Mouse (Mus musculus): Measurements from ENCODE around the gene Rasgef1b.

The Rasgef1b gene

DNA sequence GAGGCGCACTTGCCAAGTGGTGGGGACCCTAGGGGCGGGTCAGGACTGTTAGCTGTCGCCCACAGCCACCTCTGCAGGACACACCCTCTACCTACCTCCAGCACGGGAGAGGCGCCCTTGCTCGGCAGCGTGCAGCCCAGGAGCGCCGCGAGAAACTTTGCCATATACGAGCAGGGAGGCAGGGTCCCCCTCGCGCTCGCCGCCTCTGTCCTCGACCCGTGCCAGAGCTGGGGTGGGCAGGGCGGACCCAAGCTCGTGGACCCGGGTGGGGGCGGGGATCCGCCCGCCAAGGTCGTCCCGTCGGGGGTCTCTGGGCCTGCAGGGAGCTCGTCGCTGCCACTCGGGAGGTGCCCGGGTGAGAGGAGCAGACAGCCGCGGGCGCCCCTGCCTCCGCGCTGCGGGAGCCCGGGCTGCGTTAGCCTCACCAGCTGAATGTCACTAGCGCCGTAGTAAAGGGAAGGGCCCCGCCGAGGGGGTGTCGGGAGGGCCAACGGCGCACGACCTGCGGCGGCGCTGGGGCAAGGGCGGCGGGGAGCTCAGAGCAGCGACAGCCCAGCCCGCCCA lies at the start of gene Rasgef1b:
TSS of gene Rasgef1b (minus strand) at position 417 of the 564 bp plus-strand sequence.
- no peak for DNase-seq (ENCODE audit: low spot score in 2 of 2)

DNA sequence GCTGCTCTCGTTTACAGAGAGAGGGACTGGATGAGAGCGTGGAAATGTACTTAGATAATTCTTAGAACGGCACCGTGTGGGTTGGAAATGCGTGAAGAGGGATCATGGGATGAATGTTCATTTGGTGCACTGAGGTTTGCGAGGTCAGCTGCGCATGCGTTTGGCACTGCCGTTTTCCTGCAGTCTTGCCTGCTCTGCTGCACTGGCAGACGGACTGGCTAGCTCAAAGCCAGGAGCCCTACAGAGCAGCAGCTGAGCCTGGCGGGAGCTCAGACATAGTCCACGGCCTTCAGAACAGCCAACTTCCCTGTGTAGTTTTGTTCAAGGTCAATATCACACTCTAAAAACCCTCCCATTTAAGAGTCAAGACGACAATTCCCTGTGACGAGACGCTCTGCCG lies 46.5 kb upstream of the Rasgef1b start:
- no peak for DNase-seq (ENCODE audit: low spot score in 2 of 2)

DNA sequence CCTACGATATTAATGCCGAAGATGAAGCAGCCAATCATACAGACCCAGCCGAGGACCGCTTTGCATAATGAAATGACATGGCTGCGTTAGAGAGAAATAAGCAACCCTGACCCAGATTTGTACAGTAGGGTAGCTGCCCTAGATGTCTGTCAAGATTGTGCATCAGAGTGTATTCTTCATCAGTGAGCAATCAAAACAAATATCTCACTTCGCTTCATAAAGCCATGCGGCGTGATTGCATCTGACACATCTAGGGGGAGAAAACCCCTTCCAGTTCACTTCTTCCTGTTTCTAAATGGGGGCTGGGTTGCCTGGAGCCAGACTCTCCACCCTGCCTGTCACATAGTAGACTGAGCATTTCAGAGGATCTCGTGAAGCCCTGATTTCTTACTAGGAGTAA lies 44.4 kb upstream of the Rasgef1b start:
- no peak for DNase-seq (ENCODE audit: low spot score in 2 of 2)

DNA sequence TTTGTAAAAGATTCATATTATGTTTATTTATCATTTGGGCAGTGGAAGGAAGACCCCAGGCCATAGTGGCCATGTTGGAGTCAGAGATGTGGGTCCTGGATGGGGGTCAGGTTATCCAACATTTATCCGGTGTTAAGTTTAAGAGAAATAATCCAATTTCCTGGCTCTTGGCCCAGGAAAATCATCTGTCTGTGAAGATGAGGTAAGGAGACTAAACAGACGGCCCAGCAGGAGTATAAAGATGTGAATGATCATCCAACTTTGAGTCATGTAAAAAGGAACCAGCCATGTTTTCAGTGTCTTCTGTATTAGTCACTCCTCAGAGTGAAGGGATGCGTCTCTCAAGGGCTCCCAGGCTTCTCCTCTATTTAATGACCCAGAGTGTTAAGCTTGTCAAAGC lies 35.4 kb upstream of the Rasgef1b start:
- no peak for DNase-seq (ENCODE audit: low spot score in 2 of 2)

DNA sequence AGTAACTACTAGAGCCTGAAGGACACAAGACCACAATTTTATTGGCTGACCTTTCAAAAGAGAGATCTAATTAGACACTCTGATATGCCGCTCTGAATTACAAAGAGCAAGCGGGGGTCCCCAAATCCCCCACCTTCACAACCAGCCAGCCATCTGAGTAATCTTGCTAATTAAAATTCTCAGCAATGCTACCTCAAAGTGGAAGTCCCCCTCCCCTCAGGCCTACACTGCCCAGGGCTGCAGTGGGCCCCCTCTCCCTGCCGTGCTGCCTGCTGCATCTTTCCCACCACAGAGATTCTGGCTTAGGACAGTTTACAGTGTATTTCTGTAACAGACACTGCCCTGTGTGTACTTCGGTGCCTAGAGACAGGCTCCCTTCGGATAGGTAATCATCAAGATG lies 30.0 kb upstream of the Rasgef1b start:
- DNase-seq (ENCODE audit: low spot score in 2 of 2), result no peak

DNA sequence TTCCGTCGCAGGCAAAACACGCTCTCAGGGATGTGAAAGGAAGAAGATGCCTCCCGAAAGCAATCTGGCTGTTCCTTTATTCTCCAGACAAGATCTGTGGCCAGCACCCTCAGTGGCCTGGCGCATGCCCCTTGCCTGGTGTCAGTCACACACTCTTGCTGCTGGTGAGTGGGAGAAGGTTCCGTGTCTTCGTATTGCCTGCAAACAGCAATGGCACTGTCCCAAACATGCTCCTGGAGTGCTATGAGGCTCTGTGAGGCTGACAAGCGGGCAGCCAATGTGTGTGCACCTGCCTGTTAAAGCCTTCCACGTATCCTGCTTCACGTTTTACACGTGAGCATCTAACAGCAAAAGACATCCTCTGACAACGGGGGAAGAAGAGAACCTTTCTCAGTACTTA lies 25.0 kb upstream of the Rasgef1b start:
- no peak for DNase-seq (ENCODE audit: low spot score in 2 of 2)

DNA sequence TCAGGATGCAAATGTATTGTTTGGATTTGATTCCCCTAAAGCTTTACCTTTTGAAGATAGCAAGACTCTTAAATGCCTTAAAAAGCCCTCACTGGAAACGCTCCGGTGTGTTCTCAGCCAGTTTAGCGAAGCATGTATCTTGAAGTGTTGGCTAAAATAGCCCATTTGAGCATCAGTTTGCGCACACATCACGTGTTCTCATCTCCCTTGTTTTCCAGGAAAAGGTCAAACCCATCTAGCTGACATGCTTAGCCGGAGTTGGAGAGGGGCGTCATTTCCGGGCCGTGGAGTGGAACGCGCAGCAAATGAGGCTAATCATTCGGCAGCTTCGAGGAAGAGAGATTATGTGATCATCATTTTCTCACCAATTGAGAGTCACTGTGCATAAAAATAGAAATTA lies 24.5 kb upstream of the Rasgef1b start:
- DNase-seq (ENCODE audit: low spot score in 2 of 2), result no peak

DNA sequence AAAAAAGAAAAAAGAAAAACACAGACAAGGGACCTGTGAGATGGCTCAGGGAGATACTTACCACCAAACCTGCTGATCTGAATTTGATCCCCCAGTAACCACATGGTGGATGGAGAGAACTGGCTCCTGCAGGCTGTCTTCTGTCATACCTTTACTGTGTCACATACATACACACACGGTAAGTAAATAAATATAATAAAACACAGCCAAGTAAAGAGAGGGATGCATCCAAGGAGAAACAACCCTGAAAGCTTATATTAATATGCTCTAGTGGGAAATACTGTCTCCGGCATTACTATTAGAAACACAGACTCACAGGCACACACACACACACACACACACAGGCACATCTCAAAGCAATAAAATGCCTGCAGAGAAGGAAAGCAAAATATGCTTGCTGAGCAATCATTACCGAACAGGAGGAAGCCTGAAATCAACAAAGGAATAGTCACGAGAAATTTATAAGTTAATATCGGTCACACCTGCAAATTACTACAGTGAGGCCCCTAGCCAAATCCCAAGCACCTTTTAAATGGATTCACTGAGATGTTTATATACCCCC lies 23.9 kb upstream of the Rasgef1b start:
- no peak for DNase-seq (ENCODE audit: low spot score in 2 of 2)

DNA sequence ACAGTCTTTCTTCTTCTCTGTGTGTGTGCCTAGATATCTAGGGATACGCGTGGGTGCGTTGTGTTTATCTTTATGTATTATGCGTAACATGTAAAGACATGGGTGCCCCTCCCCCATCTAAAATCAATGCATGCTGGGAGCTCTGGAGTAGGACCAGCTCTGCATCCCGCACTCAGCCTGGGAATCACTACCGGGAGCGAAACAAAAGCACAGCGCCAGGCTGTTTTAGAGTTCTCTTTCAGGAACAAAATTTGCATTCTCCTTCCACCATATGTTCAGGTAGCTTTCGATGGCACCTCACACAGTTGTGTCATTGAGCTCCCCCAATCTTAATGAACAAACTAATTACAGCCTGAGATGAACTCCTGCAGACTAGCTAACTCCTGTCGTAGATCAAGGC lies 19.6 kb upstream of the Rasgef1b start:
- DNase-seq (ENCODE audit: low spot score in 2 of 2), result no peak

DNA sequence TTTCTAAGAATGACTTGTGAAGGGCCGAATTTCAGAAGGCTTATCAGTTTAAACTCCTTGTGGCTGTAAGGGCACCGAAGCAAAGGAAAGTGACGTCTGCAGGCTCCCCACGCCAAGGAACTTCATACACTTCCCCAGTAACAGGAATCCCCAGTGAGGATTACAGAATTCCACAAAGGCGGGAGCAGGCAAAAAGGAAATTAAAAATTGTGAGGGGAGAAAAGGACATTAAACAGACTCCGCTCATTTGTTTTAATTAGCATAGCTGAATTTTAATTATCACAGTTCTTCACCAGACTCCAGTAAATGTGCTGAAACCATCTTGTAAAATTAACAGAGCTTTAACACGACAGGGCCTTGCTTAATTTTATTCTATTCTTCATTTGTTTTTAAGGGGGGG lies 17.2 kb upstream of the Rasgef1b start:
- no peak for DNase-seq (ENCODE audit: low spot score in 2 of 2)

DNA sequence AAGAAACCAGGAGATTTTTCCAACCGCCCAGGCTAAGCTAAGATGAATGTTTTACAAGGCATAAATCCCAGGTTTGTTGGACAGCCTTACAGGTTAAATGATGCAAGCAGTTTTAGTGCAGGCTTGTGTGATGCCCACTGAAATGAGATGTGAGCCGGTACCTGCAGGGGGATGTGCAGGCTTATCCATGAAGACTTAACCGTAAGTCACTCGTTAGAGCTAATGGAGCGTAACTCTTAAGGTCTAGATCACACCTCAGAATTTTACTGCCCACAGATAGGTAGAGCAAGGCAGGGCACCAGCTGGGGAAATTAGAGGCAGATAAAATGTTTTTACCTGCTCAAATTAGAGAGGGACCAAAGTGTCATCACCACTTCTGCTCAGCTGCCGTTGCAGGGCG lies 14.0 kb upstream of the Rasgef1b start:
- DNase-seq (ENCODE audit: low spot score in 2 of 2), result no peak

DNA sequence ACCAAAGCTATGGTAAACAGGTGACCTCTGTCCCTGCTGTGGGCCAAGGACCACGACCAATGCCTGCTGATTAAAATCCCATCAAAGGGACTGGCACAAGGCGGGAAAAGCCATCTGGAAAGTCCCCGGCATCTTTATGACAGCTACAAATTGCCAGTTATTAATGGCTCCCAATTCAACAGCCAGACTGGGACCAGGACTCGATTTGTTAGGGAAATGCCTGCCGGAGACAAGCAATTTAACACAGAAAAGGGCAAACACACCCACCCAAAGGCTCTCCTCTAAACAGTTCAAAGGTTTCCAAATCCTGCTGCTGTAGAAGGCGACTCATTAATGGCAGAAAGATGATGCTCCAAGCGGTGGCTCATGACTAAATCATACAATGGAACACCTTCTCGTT lies 13.2 kb upstream of the Rasgef1b start:
- DNase-seq (ENCODE audit: low spot score in 2 of 2), result no peak

DNA sequence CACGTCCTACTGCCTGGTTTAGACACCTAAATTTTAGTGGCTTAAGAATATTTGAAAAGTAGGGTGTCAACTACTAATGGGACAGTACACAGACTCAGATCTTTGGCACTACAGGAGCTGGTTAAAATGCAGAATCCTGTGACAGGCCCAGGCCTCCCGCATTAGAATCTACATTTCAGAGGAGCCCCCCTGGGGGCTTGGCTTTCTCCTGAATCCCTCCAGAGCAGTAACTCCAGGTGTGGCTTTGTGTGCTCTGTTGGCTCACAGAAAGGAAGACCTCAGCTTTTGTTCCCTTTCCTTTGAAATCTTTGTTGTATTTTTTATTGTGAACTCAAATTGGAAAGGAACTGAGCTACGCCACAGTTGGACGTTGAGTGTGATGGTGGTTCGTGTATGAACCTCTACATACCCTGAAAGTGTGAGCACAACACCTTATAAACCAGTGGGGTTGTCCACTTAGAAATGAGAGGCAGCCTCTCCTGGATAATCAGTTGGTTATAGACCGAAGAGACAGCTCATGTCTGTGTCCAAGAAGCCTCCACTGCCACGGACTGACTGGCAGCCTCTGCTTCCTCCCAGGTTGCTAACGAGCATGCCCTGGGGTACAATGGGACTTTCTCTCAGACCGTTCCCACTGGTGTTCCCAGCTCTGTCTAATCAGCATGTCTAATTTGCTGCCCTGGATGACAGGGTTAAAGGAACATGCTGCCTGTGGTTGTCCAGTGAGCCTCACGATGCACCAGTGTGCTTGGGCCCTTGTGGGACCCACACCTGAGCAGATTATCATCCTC lies 9.3 kb upstream of the Rasgef1b start:
- no peak for DNase-seq (ENCODE audit: low spot score in 2 of 2)

DNA sequence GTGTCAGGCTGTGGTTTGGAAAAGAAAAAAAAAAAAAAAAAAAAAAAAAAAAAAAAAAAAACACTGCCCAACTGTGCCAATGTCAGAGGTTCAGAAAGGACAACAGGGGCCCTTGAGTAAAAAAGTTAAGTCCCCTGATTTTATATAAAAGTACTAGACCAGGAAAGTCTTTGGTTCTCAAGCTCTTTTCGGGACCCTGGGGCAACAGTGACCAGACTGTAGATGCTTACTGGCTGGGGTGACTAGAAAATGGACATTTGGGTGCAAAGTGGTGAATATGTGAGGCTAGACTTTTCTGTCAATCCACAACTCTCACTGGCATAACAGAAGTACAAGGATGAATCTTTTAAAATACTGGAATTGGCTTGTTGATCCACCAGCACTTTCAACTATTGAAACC lies 1.1 kb upstream of the Rasgef1b start:
- no peak for DNase-seq (ENCODE audit: low spot score in 2 of 2)

DNA sequence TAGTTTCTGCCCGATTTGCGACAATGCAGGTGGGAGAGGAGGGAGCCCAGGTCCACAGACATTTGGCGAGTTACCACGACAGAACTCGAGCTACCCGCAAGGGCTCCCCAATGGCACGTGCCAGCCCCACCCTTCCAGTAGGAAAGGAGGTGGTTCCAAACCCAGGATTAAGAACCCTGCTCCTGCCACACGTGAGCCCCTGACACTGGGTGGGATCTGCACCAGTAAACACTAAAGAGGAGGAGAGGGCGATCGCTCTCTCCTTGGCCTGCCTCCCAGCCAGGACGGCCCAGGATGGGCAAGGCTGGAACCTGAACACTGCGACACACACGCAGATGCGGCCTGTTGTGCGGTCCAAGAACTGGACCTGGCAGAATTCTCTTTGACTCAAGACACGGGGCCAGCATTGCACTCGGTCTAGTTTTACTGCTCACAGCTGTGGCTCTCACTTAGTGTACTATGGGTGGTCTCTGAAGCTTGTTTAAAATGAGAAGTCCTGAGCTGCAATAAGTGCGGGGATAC lies 557 bp upstream of the Rasgef1b start:
- DNase-seq (ENCODE audit: low spot score in 2 of 2), result no peak

DNA sequence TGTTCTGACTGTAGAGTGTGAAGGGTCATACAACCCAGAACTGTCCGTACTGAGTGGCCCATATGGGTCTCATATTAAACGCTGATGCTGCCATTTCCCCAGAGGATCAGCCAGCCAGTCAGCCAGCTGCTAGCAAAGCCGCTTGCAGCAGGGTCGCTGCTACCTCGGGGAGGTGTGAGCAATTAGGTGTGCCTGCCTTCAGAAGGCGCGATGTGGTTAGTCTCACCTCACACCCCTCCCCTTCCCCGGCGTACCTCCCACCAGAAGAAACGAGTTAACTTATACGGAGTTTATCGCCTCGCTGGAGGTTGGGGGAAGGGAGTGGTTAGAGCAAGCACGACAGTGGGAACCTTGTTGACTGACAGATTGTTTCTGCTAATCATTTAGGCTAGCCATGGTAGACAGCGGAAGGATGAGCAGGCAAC lies 826 bp downstream of the Rasgef1b start:
- no peak for DNase-seq (ENCODE audit: low spot score in 2 of 2)

DNA sequence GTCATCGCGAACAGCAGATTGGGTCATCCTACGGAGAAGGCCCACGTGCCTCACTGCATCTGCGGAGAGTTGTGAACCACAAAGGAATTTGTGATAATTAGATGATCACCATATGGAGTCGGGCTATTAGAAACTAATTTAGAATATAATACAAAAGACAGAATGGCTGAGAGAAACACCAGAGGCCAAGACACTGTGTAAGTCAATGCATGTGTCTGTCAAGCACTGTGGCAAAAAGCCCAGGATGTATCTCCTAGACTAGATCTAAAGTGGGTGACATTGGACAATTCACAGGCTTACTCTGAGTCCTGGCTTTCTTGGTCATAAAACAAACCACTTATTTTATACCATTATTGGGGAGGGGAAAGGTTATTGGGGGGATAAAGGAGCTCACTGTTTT lies 4.9 kb downstream of the Rasgef1b start:
- no peak for DNase-seq (ENCODE audit: low spot score in 2 of 2)

DNA sequence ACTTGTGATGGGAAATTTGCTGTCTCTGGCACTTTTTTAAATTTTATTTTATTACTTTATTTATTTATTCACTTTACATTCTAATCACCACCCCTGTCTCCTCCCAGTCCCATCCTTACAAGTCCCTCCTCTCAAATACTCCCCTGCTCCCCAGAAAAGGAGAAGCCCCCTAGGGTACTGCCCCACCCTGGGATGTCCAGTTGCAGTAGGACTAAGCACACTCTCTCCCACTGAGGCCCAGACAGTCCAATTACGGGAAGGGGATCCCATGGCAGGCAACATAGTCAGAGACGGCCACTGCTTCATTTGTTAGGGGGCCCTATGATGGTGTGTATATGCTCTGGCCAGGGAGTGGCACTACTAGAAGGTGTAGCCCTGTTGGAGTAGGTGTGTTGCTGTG lies 6.6 kb downstream of the Rasgef1b start:
- DNase-seq (ENCODE audit: low spot score in 2 of 2), result no peak

DNA sequence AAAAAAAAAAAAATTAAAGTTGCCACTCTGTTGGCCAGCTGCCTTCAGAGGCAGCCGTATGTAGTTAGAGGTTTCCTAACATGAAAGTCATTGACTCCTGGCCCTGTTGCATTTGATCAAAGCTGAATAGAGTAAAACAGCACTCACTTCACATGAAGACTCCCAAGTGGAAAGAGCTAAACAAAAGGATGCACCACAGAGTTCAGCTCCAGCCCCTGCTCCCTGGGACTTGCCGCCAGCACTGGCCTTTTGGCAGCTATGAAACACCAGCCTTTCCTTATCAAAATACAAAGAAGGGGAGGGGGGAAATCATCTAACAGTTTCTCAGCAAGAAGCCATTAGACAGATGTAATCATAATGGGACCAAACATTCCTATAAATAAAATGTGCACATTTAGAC lies 8.3 kb downstream of the Rasgef1b start:
- no peak for DNase-seq (ENCODE audit: low spot score in 2 of 2)

DNA sequence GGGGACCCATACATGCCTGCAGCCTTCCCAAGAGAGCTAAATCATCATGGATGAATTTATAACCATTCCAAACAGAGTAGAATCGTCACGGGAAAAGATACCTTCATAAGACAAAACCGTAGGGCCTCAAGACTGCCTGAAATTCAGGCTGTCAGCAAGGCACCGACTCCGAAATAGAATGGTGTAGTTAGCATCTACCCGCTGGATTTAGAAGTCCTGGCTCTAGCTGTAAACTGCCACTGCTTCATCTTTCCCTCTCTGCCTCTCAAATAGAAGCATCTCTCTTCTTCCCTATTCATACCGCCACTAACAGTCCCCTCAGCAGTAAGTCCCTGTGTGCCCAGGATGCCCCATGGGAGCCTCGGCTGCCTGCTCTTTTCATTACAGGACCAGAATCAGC lies 10.9 kb downstream of the Rasgef1b start:
- no peak for DNase-seq (ENCODE audit: low spot score in 2 of 2)

DNA sequence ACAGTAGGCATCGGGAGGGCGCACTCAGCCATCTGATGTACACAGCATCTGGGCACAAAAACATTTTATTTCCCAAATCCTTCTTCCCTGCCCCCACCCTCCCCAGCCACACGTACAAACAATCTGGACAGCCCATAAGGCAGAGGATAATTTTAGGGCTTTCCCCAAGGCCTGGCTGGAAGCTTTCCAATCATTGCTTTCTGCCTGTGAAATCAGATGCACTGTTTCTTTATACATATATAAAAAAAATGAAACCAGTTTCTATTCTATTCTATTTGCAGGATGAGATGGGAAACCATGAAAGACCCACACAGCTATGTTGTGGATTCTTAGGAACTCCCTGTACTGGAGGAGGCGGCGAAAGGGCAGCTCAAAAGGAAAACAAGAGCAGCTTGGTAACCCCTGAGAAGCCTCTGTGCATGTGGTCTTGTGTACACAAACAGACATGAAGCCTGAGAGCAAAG lies 13.6 kb downstream of the Rasgef1b start:
- no peak for DNase-seq (ENCODE audit: low spot score in 2 of 2)

DNA sequence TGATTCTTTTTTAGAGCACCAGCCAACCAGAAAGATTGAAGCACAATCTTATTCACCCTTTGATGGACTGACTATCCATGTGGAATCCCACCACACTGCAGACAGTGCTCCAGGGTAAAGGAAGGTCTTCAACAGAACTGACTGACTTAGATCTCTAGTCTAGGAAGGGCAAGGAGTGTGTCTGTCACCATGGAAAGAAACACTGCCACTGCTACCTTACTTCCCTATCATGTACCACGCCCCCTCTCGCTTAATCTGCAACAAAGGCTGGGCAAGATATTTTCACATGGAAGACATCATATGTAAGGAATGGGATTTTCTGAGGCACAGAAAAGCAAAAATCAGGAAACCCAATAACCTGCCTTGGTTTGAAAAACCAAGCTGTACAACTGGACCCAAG lies 16.9 kb downstream of the Rasgef1b start:
- DNase-seq (ENCODE audit: low spot score in 2 of 2), result no peak

DNA sequence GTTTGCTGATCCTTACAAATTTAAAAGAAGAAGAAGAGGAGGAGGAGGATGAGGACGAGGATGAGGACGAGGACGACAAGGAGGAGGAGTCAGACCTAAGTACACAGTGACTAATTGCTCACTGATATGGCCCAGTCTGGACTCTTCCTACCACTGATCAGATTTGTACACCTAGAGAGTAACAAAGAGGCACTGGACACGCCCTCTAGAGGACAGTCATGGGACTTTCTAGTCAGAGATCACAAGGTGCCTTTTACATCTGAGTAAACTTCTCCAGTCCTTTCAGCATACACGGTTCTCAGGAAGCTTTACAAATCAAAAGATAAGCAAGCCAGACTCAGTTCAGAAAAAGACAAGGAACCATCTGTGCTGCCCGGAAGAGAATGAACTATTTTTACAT lies 20.2 kb downstream of the Rasgef1b start:
- no peak for DNase-seq (ENCODE audit: low spot score in 2 of 2)
